Comparison of ENCODE assay signal across 11 mouse cellular contexts in genomic region chr10:21609583-21609982, GRCm38 (mm10). TPM values are rescaled to one million over a fixed set of nuclear protein-coding genes. Genes with fewer than 3 reads are reported as not detected.
DNase-seq lines count a peak whose midpoint lies in the region; ATAC-seq and TF ChIP-seq lines count a peak whose summit lies in the region.
"Had no signal": no experiment of that assay in that cellular context is flagged by ENCODE, and none has a peak within 500 bp of the region (broad histone marks: within the 10 kb centered on the region; RNA-seq: fewer than 3 reads in every experiment).

No protein-coding gene starts in this region.

- H3K36me3 ChIP-seq in heart, adult 2 months (ENCODE audit: control insufficient read depth, insufficient read depth, low read length) = no peaks in the 10 kb centered on the region
- H3K36me3 ChIP-seq in heart, embryonic 12.5 days = no peaks in the 10 kb centered on the region
- H3K36me3 ChIP-seq: embryonic facial prominence, embryonic 12.5 days had no signal

- H3K27ac ChIP-seq in heart, adult 2 months = no peak overlapping the region
- no peak overlapping the region for H3K27ac ChIP-seq in heart, embryonic 12.5 days (ENCODE audit: poor library complexity, severe bottlenecking)
- H3K27ac ChIP-seq: embryonic facial prominence, embryonic 12.5 days had no signal

- H3K4me2 ChIP-seq in heart, embryonic 12.5 days = no peak overlapping the region
- H3K4me2 ChIP-seq: embryonic facial prominence, embryonic 12.5 days had no signal

- H3K4me1 ChIP-seq in heart, adult 2 months (ENCODE audit: control insufficient read depth, insufficient read depth, low read length) = peaks cover 6% of the 10 kb centered on the region
- H3K4me1 ChIP-seq in heart, embryonic 12.5 days (replicated peaks) = peaks cover 24% of the 10 kb centered on the region

- peak; percentile 39 to 73 for DNase-seq in heart, adult 2 months
- DNase-seq in 3T3-L1 (ENCODE audit: low read depth, low spot score) = peak; percentile 15
- DNase-seq in kidney, postnatal 36 days = peak; percentile 65 to 90
- no peak for DNase-seq in frontal cortex, postnatal 25 days (ENCODE audit: low spot score in 2 of 2)
- DNase-seq in neural tube, embryonic 10.5 days (ENCODE audit: extremely low spot score, low spot score) = no peak
- DNase-seq in cerebellum, adult 9-10 months = no peak
- DNase-seq: midbrain, embryonic 14.5 days; spleen, adult 18-20 months had no signal

- no peak for TF ChIP-seq CTCF in heart, adult 2 months (IDR thresholded peaks at IDR 0.05)

- TF ChIP-seq POLR2A in heart, adult 2 months (IDR thresholded peaks at IDR 0.05; ENCODE audit: insufficient read depth, low read depth, low read length) = no peak

- H3K79me2 ChIP-seq in heart, adult 2 months (replicated peaks; ENCODE audit: control insufficient read depth, insufficient read depth, low read length) = no peaks in the 10 kb centered on the region

- no peak for ATAC-seq in heart, embryonic 12.5 days (ENCODE audit: insufficient number of reproducible peaks, low FRiP score)
- peak; percentile 37 for ATAC-seq in common myeloid progenitor, adult 5-6 weeks (replicated peaks; ENCODE audit: low read depth, poor library complexity, severe bottlenecking)

- no peaks in the 10 kb centered on the region for H3K9me3 ChIP-seq in heart, embryonic 12.5 days (replicated peaks)
- H3K9me3 ChIP-seq: embryonic facial prominence, embryonic 12.5 days had no signal

- no peak overlapping the region for H3K9ac ChIP-seq in heart, adult 2 months (ENCODE audit: low read depth, low read length)
- no peak overlapping the region for H3K9ac ChIP-seq in heart, embryonic 12.5 days
- H3K9ac ChIP-seq: embryonic facial prominence, embryonic 12.5 days had no signal

- 59% methylated on average over 2 of the region's 2 CpGs for WGBS in heart, adult 2 months
- WGBS in heart, embryonic 12.5 days = 73% methylated on average over 2 of the region's 2 CpGs

- no peaks in the 10 kb centered on the region for H3K27me3 ChIP-seq in heart, adult 2 months (ENCODE audit: control insufficient read depth, insufficient read depth, low read length)
- no peaks in the 10 kb centered on the region for H3K27me3 ChIP-seq in heart, embryonic 12.5 days (replicated peaks)
- H3K27me3 ChIP-seq: embryonic facial prominence, embryonic 12.5 days had no signal

- no peak overlapping the region for H3K4me3 ChIP-seq in heart, adult 2 months
- no peak overlapping the region for H3K4me3 ChIP-seq in heart, embryonic 12.5 days
- H3K4me3 ChIP-seq: embryonic facial prominence, embryonic 12.5 days had no signal

- intact Hi-C loops in heart, adult 2 months (cut with DNase I) = no loop called here

- TF ChIP-seq EP300 in heart, adult 2 months (IDR thresholded peaks at IDR 0.05; ENCODE audit: insufficient read depth, low read depth, low read length) = no peak

RNA-seq across cellular contexts. Expression of gene 1700020N01Rik, which starts 16.6 kb away (rescaled TPM):
- not detected for total RNA-seq in heart, adult 2 months (2021)
- polyA plus RNA-seq in heart, adult 2 months (2012; rRNA removed) = not detected in 2 replicates
- polyA plus RNA-seq in heart, embryonic 12.5 days (2016; fragmentation: Nextera tagmentation; extraction: Ambion mirVana) = 0.18 and 0.54 TPM in 2 replicates
- total RNA-seq in common myeloid progenitor, adult 5-6 weeks (2017) = not detected in 2 replicates
- polyA plus RNA-seq: embryonic facial prominence, embryonic 12.5 days; midbrain, embryonic 14.5 days had no signal

Comparison
In these comparisons a context has a peak if more than half of its experiments do, and no peak if none do; other contexts are left out.
1. DNase-seq: peak in heart, adult 2 months (2 of 2), 3T3-L1 (single experiment) and kidney, postnatal 36 days (2 of 2); none in frontal cortex, postnatal 25 days (0 of 2), neural tube, embryonic 10.5 days (single experiment) and cerebellum, adult 9-10 months (single experiment).